Mouse (Mus musculus): ENCODE measurements around the gene Dgkd. TPM values are rescaled to one million over a fixed set of nuclear protein-coding genes. Genes with fewer than 3 reads are reported as not detected.

Gene Dgkd
- total and polyA plus RNA-seq, 3 experiments = 23.5 to 47.3 (median 40.8) TPM

DNA sequence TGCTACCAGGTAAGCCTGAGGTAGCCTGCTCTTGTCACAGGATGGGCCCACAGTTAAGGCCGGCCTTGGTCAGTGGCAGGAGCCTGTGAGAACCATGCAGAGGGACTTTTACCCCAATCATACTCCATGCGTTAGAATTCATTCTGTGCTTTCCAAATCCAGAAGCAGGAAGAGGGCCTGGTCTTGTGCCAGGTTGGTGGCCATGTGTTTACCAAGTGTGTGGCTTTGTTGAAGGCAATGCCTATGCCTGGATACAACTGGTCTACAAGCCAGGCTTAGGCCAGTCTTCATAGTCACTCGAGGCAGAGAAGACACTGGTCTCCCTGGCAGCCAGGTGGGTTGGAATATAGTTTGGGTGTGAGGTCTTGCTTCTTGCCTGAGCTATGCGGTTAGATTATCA is 38.5 kb downstream of the Dgkd start:
- peaks cover 1% of the 10 kb centered on the region; the same call in 1 of the 2 replicates for H3K79me2 ChIP-seq (replicated peaks; ENCODE audit: control insufficient read depth, insufficient read depth, low read length)
- no peak for DNase-seq
- H3K4me1 ChIP-seq (ENCODE audit: control insufficient read depth, insufficient read depth, low read length) = peaks cover 12% of the 10 kb centered on the region
- peaks cover 19% of the 10 kb centered on the region for H3K36me3 ChIP-seq (ENCODE audit: control insufficient read depth, insufficient read depth, low read length)
- no peak overlapping the region for H3K4me3 ChIP-seq
- WGBS = 52% methylated on average over 4 of the region's 4 CpGs
- no peak for TF ChIP-seq EP300 (IDR thresholded peaks at IDR 0.05; ENCODE audit: insufficient read depth, low read depth, low read length)
- TF ChIP-seq CTCF (IDR thresholded peaks at IDR 0.05) = no peak
- no peak for TF ChIP-seq POLR2A (IDR thresholded peaks at IDR 0.05; ENCODE audit: insufficient read depth, low read depth, low read length)
- H3K9ac ChIP-seq (ENCODE audit: low read depth, low read length) = no peak overlapping the region
- intact Hi-C loops (cut with DNase I) = loop anchor here (5.0 kb wide), 1 partner anchor 34 kb away; no protein-coding TSS in a partner anchor
- no peaks in the 10 kb centered on the region for H3K27me3 ChIP-seq (ENCODE audit: control insufficient read depth, insufficient read depth, low read length)
- H3K27ac ChIP-seq = no peak overlapping the region

- Histone ChIP-seq H3K4me1 (ENCODE audit: control insufficient read depth, insufficient read depth, low read length) (peaks cover 12% of the 10 kb centered on the region), H3K9ac (ENCODE audit: low read depth, low read length) (no peak overlapping the region), H3K27ac (no peak overlapping the region), H3K79me2 (replicated peaks; ENCODE audit: control insufficient read depth, insufficient read depth, low read length) (peaks cover 1% of the 10 kb centered on the region; the same call in 1 of the 2 replicates), H3K27me3 (ENCODE audit: control insufficient read depth, insufficient read depth, low read length) (no peaks in the 10 kb centered on the region), H3K4me3 (no peak overlapping the region), H3K36me3 (ENCODE audit: control insufficient read depth, insufficient read depth, low read length) (peaks cover 19% of the 10 kb centered on the region)
- intact Hi-C loops (cut with DNase I) = loop anchor here (5.0 kb wide), 1 partner anchor 35 kb away; no protein-coding TSS in a partner anchor
- 56% methylated on average over 2 of the region's 2 CpGs for WGBS
- no peak for TF ChIP-seq CTCF (IDR thresholded peaks at IDR 0.05)
- no peak for DNase-seq
Observed at GRCm38 (mm10) chr1:87892499-87892898, 39.4 kb downstream of the Dgkd start.

DNA sequence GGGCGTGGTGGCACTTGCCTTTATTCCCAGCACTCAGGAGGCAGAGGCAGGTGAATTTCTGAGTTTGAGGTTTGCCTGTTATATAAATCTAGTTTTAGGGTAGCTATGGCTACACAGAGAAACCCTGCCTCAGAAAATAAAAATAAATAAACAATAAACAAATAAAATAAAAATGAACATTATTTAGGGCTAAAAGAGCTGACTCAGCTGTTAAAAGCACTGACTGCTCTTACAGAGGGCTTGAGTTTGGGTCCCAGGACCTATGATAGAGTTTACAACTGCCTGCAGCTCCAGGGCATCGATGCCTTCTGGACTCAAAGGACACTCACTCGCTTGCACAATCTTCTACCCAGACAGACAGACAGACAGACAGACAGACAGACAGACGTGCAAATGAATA is 40.3 kb downstream of the Dgkd start:
- Histone ChIP-seq H3K79me2 (replicated peaks; ENCODE audit: control insufficient read depth, insufficient read depth, low read length) (0 out of 2 replicates have a peak, but pooled peaks cover 1% of the 10 kb centered on the region), H3K4me3 (no peak overlapping the region), H3K4me1 (ENCODE audit: control insufficient read depth, insufficient read depth, low read length) (peaks cover 12% of the 10 kb centered on the region), H3K9ac (ENCODE audit: low read depth, low read length) (no peak overlapping the region), H3K36me3 (ENCODE audit: control insufficient read depth, insufficient read depth, low read length) (peaks cover 15% of the 10 kb centered on the region), H3K27ac (no peak overlapping the region), H3K27me3 (ENCODE audit: control insufficient read depth, insufficient read depth, low read length) (no peaks in the 10 kb centered on the region)
- no peak for DNase-seq
- intact Hi-C loops (cut with DNase I) = loop anchor here (5.0 kb wide), 1 partner anchor 36 kb away; no protein-coding TSS in a partner anchor
- 96% methylated on average over 4 of the region's 4 CpGs for WGBS
- TF ChIP-seq CTCF (IDR thresholded peaks at IDR 0.05) = no peak
- no peak for TF ChIP-seq POLR2A (IDR thresholded peaks at IDR 0.05; ENCODE audit: insufficient read depth, low read depth, low read length)
- TF ChIP-seq EP300 (IDR thresholded peaks at IDR 0.05; ENCODE audit: insufficient read depth, low read depth, low read length) = no peak

- 88% methylated on average over 2 of the region's 2 CpGs for WGBS
- intact Hi-C loops (cut with DNase I) = no loop called here
- no peak for DNase-seq
- Histone ChIP-seq H3K4me1 (ENCODE audit: control insufficient read depth, insufficient read depth, low read length) (peaks cover 18% of the 10 kb centered on the region), H3K27me3 (ENCODE audit: control insufficient read depth, insufficient read depth, low read length) (no peaks in the 10 kb centered on the region), H3K27ac (no peak overlapping the region), H3K9ac (ENCODE audit: low read depth, low read length) (no peak overlapping the region), H3K36me3 (ENCODE audit: control insufficient read depth, insufficient read depth, low read length) (peaks cover 5% of the 10 kb centered on the region), H3K4me3 (no peak overlapping the region), H3K79me2 (replicated peaks; ENCODE audit: control insufficient read depth, insufficient read depth, low read length) (peaks cover 1% of the 10 kb centered on the region; the same call in 1 of the 2 replicates)
- TF ChIP-seq CTCF (IDR thresholded peaks at IDR 0.05) (no peak), POLR2A (IDR thresholded peaks at IDR 0.05; ENCODE audit: insufficient read depth, low read depth, low read length) (no peak), EP300 (IDR thresholded peaks at IDR 0.05; ENCODE audit: insufficient read depth, low read depth, low read length) (no peak)
Observed at GRCm38 (mm10) chr1:87896921-87897320, 43.8 kb downstream of the Dgkd start.

DNA sequence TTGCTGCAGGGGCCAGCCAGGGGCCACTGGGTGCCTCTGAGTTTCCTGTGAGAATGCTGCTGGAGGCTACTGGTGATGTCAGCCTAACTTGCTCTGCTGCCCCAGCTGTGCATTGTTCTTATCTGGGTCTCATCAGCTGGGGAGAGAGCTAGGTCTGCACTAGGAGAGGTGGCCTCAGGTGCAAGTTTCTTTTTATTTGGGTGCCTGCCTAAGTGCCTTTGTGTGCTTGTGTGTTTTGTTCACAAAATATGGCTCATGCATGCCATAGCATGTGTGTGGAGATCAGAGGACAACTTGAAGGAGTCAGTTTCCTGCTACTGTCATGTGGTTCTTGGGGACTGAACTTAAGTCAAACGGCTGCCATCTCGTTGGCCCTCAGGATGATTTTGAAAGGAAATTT is 46.6 kb downstream of the Dgkd start:
- intact Hi-C loops (cut with DNase I) = loop anchor here (5.0 kb wide), 1 partner anchor 47 kb away; the partner anchor contains the start of gene Dgkd
- Histone ChIP-seq H3K4me3 (no peak overlapping the region), H3K79me2 (replicated peaks; ENCODE audit: control insufficient read depth, insufficient read depth, low read length) (peaks cover 1% of the 10 kb centered on the region; the same call in 1 of the 2 replicates), H3K27me3 (ENCODE audit: control insufficient read depth, insufficient read depth, low read length) (no peaks in the 10 kb centered on the region), H3K4me1 (ENCODE audit: control insufficient read depth, insufficient read depth, low read length) (peaks cover 11% of the 10 kb centered on the region), H3K36me3 (ENCODE audit: control insufficient read depth, insufficient read depth, low read length) (peaks cover 7% of the 10 kb centered on the region), H3K27ac (peak overlapping the region; percentile 17), H3K9ac (ENCODE audit: low read depth, low read length) (no peak overlapping the region)
- no peak for DNase-seq
- TF ChIP-seq EP300 (IDR thresholded peaks at IDR 0.05; ENCODE audit: insufficient read depth, low read depth, low read length) (no peak), POLR2A (IDR thresholded peaks at IDR 0.05; ENCODE audit: insufficient read depth, low read depth, low read length) (no peak), CTCF (IDR thresholded peaks at IDR 0.05) (no peak)
- 41% methylated on average over 2 of the region's 2 CpGs for WGBS

DNA sequence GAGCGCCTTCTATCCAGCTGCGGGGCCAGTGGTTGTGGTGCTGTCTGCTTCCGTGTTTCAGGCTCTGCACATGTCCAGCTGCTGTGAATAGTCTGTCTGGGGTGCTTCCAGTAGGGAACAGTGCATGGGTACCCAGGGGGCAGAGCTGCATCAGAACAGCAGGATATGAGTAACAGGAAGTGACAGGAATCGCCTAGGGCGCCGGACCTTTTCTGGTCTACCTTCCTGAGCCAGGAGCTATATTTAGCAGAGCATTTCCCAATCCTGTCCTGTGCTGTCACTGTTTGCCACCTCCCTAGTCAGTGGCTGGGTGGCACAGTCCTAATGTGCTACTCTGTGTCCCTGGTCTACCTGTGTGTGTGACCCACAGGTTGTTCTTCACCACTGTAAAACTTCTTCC is 47.9 kb downstream of the Dgkd start:
- Histone ChIP-seq H3K27me3 (ENCODE audit: control insufficient read depth, insufficient read depth, low read length) (no peaks in the 10 kb centered on the region), H3K79me2 (replicated peaks; ENCODE audit: control insufficient read depth, insufficient read depth, low read length) (peaks cover 1% of the 10 kb centered on the region; the same call in 1 of the 2 replicates), H3K27ac (peak overlapping the region; percentile 85), H3K4me1 (ENCODE audit: control insufficient read depth, insufficient read depth, low read length) (peaks cover 11% of the 10 kb centered on the region), H3K4me3 (peak overlapping the region; percentile 19; the same call in 1 of the 2 replicates), H3K36me3 (ENCODE audit: control insufficient read depth, insufficient read depth, low read length) (peaks cover 7% of the 10 kb centered on the region), H3K9ac (ENCODE audit: low read depth, low read length) (peak overlapping the region; percentile 1; the same call in 1 of the 2 replicates)
- intact Hi-C loops (cut with DNase I) = loop anchor here (5.0 kb wide), 1 partner anchor 49 kb away; the partner anchor contains the start of gene Dgkd
- DNase-seq = peak; percentile 66 to 79
- TF ChIP-seq POLR2A (IDR thresholded peaks at IDR 0.05; ENCODE audit: insufficient read depth, low read depth, low read length) = peak; percentile 65; the same call in 1 of the 2 replicates
- TF ChIP-seq EP300 (IDR thresholded peaks at IDR 0.05; ENCODE audit: insufficient read depth, low read depth, low read length) = 0 out of 2 replicates have a peak, but pooled peaks have one; percentile 58
- TF ChIP-seq CTCF (IDR thresholded peaks at IDR 0.05) = peak; percentile 20; the same call in 1 of the 2 replicates
- WGBS = 19% methylated on average over 6 of the region's 6 CpGs
